Mouse (Mus musculus) MEL-GATA-1-ER (cell line): Measurements from ENCODE around the gene Defb43.

Experiments used
- DNase-seq: peaks from one replicate; pipeline ENCODE4 v3.0.0-alpha.2; 2012; ENCODE audit warnings: low read depth; ENCODE audit errors: extremely low read depth

Gene Defb43

GRCm38 (mm10) chr14:63066630-63067310, 55.2 kb downstream of the Defb43 start:
- peak; percentile 74 for DNase-seq
